Mouse (Mus musculus) midbrain, postnatal 0 days (tissue): ENCODE measurements around the gene Nexn. TPM values are rescaled to one million over a fixed set of nuclear protein-coding genes. Genes with fewer than 3 reads are reported as not detected.
"Not testable (repeated sequence)": the region's sequence is repeated elsewhere in the genome, so short reads cannot be mapped to it uniquely, and the experiment has no call there.

Experiments
- ATAC-seq: fragments of 200-750 bp; cut with Nextera tagmentation; 2 replicates; pipeline ENCODE4 v1.8.0; 2017; ENCODE audit warnings: moderate number of reproducible peaks, mild to moderate bottlenecking, moderate TSS enrichment, moderate library complexity; ENCODE audit not compliant: low FRiP score
- DNase-seq: peaks from one replicate; pipeline ENCODE4 v3.0.0-alpha.2; 2015; ENCODE audit warnings: low spot score
- H3K27ac ChIP-seq: fragments of 300-500 bp; sonication (generic); 2 replicates; pipeline ENCODE4 v1.5.1; 2014; ENCODE audit warnings: low read depth, mild to moderate bottlenecking, low read length, mixed read lengths
- H3K27me3 ChIP-seq: fragments of 300-500 bp; sonication (generic); 2 replicates; pipeline ENCODE4 v1.6.1; 2014; ENCODE audit warnings: low read length, control low read depth, mixed read lengths; ENCODE audit not compliant: insufficient read depth
- H3K36me3 ChIP-seq: fragments of 300-500 bp; sonication (generic); 2 replicates; pipeline ENCODE4 v1.6.1; 2014; ENCODE audit warnings: low read length, control low read depth, mixed read lengths; ENCODE audit not compliant: insufficient read depth
- H3K4me1 ChIP-seq: fragments of 300-500 bp; sonication (generic); 2 replicates; pipeline ENCODE4 v1.6.1; 2014; ENCODE audit warnings: mild to moderate bottlenecking, control low read depth, antibody characterized with exemption, low read length, mixed read lengths; ENCODE audit not compliant: insufficient read depth
- H3K4me2 ChIP-seq: fragments of 300-500 bp; sonication (generic); 2 replicates; pipeline ENCODE4 v1.6.1; 2014; ENCODE audit warnings: low read depth, mild to moderate bottlenecking, low read length, mixed read lengths; ENCODE audit not compliant: poor library complexity, severe bottlenecking
- H3K4me3 ChIP-seq: fragments of 300-500 bp; sonication (generic); 2 replicates; pipeline ENCODE4 v1.5.1; 2014; ENCODE audit warnings: low read depth, mild to moderate bottlenecking, low read length, moderate library complexity
- H3K9ac ChIP-seq: fragments of 300-500 bp; sonication (generic); replicated peaks from 2 replicates; pipeline ENCODE4 v1.6.1; 2014; ENCODE audit warnings: mild to moderate bottlenecking, low read length, moderate library complexity, mixed read lengths; ENCODE audit not compliant: poor library complexity, severe bottlenecking
- H3K9me3 ChIP-seq: fragments of 300-500 bp; sonication (generic); 2 replicates; pipeline ENCODE4 v1.6.1; 2016; ENCODE audit warnings: low read length, control low read depth
- CTCF ChIP-seq: IDR thresholded peaks from 2 replicates; pipeline ENCODE4 v1.5.1; 2016; ENCODE audit warnings: antibody characterized with exemption, mild to moderate bottlenecking
- WGBS: fragments of 180-500 bp; shearing (Covaris S2); extraction: QIAGEN DNeasy Blood & Tissue Kit; methylation state at CpG from one replicate; pipeline ENCODE4 v1.1.7; 2014; 5-methylcytosine and 5-hydroxymethylcytosine counted together
- polyA plus RNA-seq: library from polyadenylated mRNA; unstranded; fragments of >200 nt; fragmentation: Nextera tagmentation; extraction: Ambion mirVana; gene quantifications from 2 replicates; pipeline ENCODE4 v1.2.1, GENCODE M21; 2015
- total RNA-seq: library from RNA; depleted of rRNA; stranded (reverse); fragments of >200 nt; gene quantifications from 2 replicates; pipeline ENCODE4 v1.2.3, GENCODE M21; 2014; rRNA removed

Nexn gene
- total RNA-seq: 0.11 and 0.28 TPM in 2 replicates
- 1.5 and 2.3 TPM in 2 replicates for polyA plus RNA-seq

GRCm38 (mm10) chr3:152266036-152266421, at the start of gene Nexn:
Gene Nexn, minus strand, starts transcription at chr3:152266350.
- Histone ChIP-seq H3K36me3 (no peaks in the 10 kb centered on the region), H3K27ac (no peak within 1 kb of the TSS), H3K4me2 (peak within 1 kb of the TSS; percentile 100), H3K4me1 (peaks cover 2% of the 10 kb centered on the region; the same call in 1 of the 2 replicates), H3K27me3 (no peaks in the 10 kb centered on the region; the same call in 1 of the 2 replicates), H3K9ac (peak within 1 kb of the TSS; percentile 44), H3K9me3 (no peaks in the 10 kb centered on the region), H3K4me3 (peak within 1 kb of the TSS; percentile 55)
- ATAC-seq (0 out of 2 replicates have a peak, but pooled peaks have one; percentile 9), DNase-seq (no peak)
- WGBS: 4% methylated on average over 13 of the region's 13 CpGs
- TF ChIP-seq CTCF: no peak

GRCm38 (mm10) chr3:152315613-152316012, 49.5 kb upstream of the Nexn start:
- no peak overlapping the region for H3K4me3 ChIP-seq
- 12% methylated on average over 7 of the region's 7 CpGs for WGBS
- H3K9me3 ChIP-seq: no peaks in the 10 kb centered on the region
- ATAC-seq (0 out of 2 replicates have a peak, but pooled peaks have one; percentile 74), DNase-seq (peak; percentile 84)
- no peak overlapping the region for H3K27ac ChIP-seq
- peaks cover 20% of the 10 kb centered on the region for H3K36me3 ChIP-seq
- no peak overlapping the region for H3K4me2 ChIP-seq
- H3K4me1 ChIP-seq: no peaks in the 10 kb centered on the region
- H3K9ac ChIP-seq: no peak overlapping the region
- no peaks in the 10 kb centered on the region for H3K27me3 ChIP-seq
- TF ChIP-seq CTCF: peak; percentile 94

- not testable (repeated sequence) for H3K9ac ChIP-seq, H3K4me3 ChIP-seq, H3K27me3 ChIP-seq, DNase-seq, H3K9me3 ChIP-seq, ATAC-seq, H3K4me1 ChIP-seq, H3K4me2 ChIP-seq, H3K27ac ChIP-seq
- H3K36me3 ChIP-seq: peaks cover 20% of the 10 kb centered on the region
- 75% methylated on average over 14 of the region's 14 CpGs for WGBS
Observed at GRCm38 (mm10) chr3:152314666-152315065, 48.5 kb upstream of the Nexn start.

GRCm38 (mm10) chr3:152309250-152309645, 43.1 kb upstream of the Nexn start:
- WGBS: 94% methylated on average over 9 of the region's 9 CpGs
- ATAC-seq: no peak

GRCm38 (mm10) chr3:152308485-152309249, 42.5 kb upstream of the Nexn start:
- no peak overlapping the region for H3K27ac ChIP-seq
- H3K9me3 ChIP-seq: no peaks in the 10 kb centered on the region
- no peak overlapping the region for H3K4me3 ChIP-seq
- 72% methylated on average over 10 of the region's 10 CpGs for WGBS
- no peaks in the 10 kb centered on the region for H3K4me1 ChIP-seq
- H3K27me3 ChIP-seq: no peaks in the 10 kb centered on the region
- TF ChIP-seq CTCF: no peak
- ATAC-seq (no peak), DNase-seq (no peak)
- peaks cover 25% of the 10 kb centered on the region for H3K36me3 ChIP-seq
- H3K9ac ChIP-seq: no peak overlapping the region
- no peak overlapping the region for H3K4me2 ChIP-seq

More at GRCm38 (mm10) chr3:152309250-152309645, 43.1 kb upstream of the Nexn start:
- no peak for DNase-seq
- H3K36me3 ChIP-seq: peaks cover 25% of the 10 kb centered on the region
- H3K27me3 ChIP-seq: no peaks in the 10 kb centered on the region
- H3K4me1 ChIP-seq: no peaks in the 10 kb centered on the region
- no peak for TF ChIP-seq CTCF
- no peak overlapping the region for H3K4me2 ChIP-seq
- H3K9ac ChIP-seq: no peak overlapping the region
- H3K4me3 ChIP-seq: no peak overlapping the region
- no peaks in the 10 kb centered on the region for H3K9me3 ChIP-seq
- no peak overlapping the region for H3K27ac ChIP-seq

- Histone ChIP-seq H3K9me3 (no peaks in the 10 kb centered on the region), H3K4me3 (no peak overlapping the region), H3K9ac (no peak overlapping the region), H3K27me3 (no peaks in the 10 kb centered on the region), H3K36me3 (peaks cover 19% of the 10 kb centered on the region), H3K4me2 (no peak overlapping the region), H3K27ac (no peak overlapping the region), H3K4me1 (no peaks in the 10 kb centered on the region)
- DNase-seq (no peak), ATAC-seq (no peak)
- no peak for TF ChIP-seq CTCF
- 92% methylated on average over 4 of the region's 4 CpGs for WGBS
Observed at GRCm38 (mm10) chr3:152305971-152306370, 39.8 kb upstream of the Nexn start.
